Mouse (Mus musculus) lung, postnatal 10 days (tissue): ENCODE results near the gene Mavs.
"Not testable (repeated sequence)": the region's sequence is repeated elsewhere in the genome, so short reads cannot be mapped to it uniquely, and the experiment has no call there.

Experiments used
- DNase-seq: peaks from one replicate; pipeline ENCODE4 v3.0.0; 2021

The Mavs gene

DNA sequence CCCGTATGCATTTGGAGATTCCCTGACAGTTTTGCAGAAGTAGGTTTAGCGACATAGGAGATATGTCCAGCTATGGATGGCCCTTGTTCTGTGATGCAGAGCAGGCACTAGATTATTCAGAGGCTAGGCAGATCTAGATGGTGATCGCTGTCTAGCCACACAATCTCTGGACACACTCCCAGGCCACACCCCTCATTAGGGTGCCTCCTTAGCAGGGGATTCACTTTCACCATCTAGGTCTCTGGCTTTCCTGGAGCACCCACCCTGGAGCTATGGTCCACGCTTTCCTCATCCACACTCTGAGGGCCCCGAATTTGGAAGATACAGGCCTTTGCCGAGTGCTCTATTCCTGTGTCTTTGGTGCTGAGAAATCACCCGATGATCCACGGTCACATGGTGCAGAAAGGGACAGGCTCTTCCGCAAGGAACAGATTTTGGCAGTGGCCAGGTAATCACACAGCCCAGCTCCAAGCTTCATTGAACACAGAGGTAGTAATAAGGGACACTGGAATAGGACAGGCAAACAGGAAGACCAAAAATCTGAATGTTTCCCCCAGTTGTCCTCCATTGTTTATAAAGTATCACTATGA, 22.7 kb upstream of the Mavs start:
- DNase-seq = peak; percentile 53

DNA sequence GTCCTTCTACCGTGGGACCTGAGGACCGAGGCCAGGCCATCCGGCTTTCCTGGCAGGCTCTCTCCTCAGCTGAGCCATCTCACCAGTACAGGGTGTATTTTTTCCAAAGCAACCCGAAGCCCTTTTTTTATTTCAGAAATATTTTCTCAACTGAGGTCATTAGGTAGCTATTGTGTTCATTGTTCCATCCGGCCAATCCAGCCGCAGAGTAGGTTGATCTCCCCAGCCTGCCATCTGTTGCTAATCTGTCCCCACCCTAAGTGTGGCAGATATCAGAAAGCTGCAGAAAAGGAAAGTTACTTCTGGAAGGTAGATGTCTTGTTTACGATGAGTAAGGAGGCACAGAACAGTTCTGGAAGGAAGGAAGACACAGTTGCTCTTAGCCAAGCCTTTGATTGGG, 20.1 kb upstream of the Mavs start:
- no peak for DNase-seq

DNA sequence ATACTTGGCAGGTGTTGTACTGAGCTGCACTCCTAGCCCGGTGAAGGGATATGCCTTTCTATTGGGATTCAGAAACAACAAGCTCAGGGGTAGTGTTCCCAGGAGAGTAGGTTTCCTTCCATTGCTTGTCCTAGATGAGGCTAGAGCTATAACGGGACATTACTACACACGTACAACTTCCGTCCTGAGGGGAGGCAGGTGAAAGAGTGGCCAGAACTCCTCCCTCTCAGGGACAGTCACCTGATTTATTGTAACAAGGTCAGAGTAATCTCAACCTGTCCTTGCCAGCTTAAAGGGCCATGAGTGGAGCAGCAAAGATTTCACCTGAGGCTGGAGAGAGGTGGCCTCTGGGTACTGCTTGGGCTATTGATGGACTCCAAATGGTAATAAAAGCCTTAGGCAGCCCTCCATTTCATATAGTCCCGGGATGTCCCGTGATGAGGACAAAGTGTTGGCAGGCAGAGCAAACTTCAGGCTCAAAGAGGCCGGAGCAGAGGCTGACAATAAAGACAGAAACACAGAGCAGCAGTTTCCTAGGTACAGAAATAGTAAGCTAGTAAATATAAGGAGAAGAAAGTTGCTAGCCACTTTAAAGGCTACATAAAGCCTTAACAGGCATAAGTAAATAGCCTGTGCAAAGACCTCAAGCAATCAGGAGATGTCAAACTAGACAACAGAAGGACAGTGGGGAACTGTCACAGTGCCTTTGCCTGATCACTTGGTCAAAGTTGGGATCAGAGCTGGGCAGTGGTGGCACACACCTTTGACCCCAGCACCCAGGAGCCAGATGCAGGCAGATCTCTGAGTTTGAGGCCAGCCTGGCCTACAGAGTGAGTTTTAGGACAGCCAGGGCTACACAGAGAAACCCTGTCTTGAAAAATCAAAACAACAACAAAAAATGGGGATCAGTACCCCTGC, 17.7 kb upstream of the Mavs start:
- no peak for DNase-seq

DNA sequence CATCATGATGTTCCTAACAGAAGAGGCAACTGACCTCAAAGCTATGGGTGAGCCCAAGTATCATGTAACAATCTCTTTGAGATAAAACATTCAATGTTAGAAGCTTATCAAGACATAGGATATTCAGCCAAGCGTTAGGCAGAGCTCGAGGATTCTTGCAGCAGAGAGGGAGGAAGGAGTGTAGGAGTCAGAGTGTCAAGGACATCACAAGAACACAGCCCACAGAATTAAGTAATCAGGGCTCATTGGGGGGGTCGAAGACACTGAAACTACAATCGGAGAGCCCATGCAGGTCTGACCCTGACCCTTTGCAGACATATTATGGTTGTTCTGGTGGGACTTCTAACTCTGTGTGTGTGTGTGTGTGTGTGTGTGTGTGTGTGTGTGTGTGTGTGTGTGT, 13.8 kb upstream of the Mavs start:
- DNase-seq = no peak

DNA sequence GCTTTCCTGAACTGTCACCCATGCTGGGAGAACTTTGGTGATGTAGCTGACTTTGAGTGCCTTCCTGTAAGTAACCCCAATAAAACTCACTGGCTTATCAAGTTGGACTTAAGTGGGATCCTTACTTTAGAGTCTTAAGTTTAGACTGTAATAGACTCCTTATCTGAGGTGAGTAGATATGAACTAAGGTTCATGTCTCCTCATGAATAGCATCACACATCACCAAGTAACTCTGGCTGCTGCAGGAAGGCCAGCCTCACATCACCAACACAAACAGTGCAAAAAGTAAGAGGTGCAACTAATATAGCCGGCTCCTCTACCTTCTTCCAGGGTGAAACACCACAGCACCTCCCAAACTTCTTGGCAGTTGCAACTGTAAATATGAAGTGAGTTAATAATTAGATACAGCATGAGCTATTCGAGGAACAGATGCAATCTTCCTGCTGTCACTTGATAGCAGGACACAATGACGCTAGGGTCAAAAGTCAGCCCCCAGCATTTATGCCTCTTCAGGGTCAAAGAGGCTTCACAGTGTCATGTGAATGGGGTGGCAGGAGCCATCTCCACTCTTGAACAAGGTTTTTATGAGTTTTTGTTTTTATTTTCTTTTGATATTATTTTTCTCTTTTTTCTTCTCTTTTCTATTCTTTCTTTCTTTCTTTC, 11.9 kb upstream of the Mavs start:
- DNase-seq = no peak

DNA sequence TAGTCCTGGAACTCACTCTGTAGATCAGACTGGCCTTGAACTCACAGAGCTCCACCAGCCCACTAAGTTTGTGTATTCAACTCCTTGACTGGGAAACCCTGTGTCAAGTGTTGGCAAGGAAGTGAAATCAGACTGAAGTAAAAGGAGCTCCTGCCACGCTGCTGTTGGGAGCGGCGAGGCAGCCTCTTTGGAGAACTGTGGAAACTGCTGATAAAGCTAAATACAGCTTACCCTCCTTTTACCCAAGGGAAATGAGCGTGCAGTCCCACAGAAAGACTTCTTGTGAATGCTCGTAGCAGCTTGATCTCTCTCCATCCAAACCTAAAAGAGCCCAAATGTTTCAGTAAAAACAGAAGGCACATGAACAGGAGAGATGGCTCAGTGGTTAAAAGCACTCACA, 11.3 kb upstream of the Mavs start:
- DNase-seq = no peak

DNA sequence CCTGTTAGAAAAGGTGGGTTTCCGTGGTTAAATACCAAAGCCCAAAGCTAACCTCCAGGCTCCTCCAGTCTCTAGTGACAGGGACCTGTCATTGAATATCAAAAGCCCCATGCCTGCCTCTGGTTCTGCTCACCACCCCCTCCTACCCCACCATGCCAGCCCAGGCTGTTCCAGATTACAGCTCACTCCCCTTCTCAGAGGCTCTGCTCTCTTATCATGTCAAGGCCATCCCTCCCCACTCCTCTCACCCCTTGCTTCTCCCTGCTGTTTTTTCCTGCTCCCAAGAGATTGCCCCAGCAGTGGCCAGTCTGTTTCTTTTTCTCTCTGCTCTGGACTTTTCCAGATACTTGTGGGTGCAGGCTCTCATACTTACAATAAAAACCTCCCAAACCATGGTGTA, 10.3 kb upstream of the Mavs start:
- DNase-seq = no peak

DNA sequence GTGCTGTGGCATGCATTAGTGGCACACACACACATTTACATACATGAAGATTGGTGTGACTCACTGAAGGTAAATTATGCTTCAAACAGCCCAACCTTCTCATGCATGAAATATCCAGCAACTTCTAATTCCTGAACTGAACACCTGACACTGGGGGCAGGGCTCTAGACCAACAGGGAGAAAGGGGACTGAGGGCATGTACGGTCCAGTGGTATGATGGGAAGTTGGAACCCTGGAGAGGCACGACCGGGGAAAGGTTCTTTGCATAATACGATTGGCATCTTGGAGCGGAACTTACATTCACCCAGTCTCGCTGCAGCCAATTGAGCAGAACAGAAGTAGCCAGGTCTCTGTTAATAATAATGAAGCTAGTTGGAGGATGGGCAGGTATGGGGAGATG, 8.7 kb upstream of the Mavs start:
- DNase-seq = no peak

DNA sequence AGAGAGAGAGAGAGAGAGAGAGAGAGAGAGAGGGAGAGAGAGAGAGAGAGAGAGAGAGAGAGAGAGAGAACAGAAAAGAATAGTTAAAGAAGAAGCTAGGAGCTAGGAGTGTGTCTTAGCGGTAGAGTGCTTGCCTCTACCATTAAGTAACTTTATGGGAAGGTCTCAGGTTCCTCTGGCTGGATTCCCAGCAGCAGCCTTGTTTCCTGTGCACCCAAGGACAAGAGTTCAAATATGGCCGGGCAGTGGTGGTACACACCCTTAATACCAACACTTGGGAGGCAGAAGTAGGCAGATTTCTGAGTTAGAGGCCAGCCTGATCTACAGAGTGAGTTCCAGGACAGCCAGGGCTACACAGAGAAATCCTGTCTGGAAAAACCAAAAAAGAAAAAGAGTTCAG, 7.2 kb upstream of the Mavs start:
- DNase-seq = not testable (repeated sequence)

DNA sequence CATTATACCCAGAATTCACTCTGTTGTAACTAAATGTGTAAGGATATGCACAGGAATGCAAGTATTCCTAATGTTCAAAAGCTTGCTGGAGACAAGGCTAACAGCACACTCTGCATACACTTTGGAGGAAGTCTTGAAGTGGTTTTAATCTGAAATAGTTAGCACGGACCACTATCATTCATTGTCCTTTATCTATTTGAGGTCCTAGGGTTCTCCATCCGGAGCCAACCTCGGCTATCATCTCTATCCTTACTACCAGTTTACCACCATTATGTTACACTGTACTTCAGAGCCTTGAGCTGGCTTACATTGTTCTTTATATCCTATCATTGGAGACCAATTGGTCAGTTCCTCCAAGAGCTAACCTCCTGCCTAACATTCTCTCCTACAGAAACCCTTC, 6.6 kb upstream of the Mavs start:
- DNase-seq = no peak

DNA sequence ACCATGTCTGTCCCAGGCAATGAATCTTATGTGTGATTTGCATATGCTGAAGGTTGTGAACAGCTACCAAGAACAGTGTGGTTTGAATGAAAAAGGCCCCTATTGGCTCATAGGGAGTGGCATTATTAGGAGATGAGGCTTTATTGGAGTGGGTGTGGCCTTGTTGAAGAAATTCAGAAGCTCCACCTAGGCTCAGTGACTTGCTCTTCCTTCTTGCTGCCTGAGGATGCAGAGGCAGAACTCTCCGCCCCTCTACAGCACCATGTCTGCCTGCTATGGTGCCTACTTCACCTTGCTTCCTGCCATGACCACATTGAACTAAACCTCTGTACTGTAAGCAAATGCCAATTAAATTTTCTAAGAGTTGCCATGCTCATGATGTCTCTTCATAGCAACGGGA, 1.3 kb upstream of the Mavs start:
- no peak for DNase-seq

DNA sequence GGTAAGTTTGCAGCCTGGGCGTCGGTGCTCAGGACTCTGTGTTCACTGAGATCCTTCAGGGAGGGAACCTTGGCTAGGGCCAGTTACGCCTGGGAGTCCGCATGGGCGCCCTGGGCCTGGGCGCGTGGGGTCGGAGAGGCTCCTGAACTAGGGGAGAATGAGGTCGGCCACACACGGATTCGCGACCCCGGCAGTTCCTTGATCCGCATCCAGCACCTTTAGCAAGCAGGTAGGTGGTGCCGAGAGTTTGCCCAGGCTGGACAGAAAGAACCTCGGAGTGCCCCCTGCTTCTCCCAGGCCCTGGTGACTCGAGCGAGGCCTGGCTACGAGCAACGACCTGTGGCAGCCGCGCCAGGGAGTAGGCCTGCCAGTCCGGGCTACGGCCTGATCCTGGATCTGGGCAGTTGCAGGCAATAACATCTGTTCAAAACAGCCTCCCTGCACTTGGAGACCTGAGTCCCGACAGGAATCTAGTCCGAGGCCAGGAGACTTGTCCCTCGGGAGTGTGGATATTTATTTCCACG, 326 bp downstream of the Mavs start:
- no peak for DNase-seq

DNA sequence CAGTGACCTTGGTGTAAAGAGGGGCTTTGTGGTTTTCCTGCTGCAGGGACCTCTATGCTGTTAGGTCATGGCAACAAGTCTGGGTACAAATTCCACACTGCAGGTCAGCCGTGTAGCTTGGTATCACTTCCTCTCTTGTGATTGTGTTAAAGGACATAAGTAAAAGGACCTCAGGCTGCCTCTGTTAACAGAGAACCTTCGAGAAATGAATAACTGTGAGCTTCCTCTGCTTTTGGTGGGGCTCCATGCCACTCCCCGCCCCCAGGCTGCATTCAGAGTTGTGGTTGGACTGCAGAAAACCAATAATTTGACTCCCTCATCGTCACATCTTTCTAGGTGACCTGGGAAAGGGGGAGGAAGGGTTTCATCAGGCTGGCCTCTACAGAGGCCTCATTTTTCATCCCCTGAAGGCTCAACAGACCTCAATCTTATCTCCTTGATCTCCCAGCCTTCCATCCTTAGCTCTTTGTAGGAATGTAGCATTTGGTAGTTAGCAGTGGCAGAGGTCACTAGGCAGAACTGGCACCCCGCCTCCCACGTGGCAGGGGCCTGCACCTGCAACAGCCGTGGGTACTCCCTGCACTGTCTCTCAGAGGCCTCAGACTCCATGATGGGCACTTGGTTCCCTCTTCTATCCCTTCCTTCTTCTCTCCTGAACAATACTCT, 1.2 kb downstream of the Mavs start:
- DNase-seq = peak; percentile 18

DNA sequence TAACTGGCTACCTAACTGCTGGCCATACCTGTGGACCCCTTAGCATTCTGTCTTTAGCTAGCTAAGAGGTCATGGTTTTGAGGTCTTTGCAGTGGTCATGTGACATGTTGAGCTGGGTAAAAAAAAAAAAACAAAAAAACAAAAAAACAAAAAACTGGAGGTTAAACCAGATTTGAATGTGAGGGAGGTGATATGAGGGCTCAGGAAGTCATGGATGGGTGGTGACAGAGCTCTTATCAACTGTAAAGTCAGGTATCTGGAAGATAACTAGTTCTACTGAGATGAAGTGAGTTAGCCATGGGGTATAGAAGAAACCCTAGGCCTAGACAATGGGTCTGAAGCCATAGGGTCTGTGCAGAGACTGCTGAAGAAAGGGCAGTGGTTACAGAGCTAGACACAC, 8.3 kb downstream of the Mavs start:
- no peak for DNase-seq

DNA sequence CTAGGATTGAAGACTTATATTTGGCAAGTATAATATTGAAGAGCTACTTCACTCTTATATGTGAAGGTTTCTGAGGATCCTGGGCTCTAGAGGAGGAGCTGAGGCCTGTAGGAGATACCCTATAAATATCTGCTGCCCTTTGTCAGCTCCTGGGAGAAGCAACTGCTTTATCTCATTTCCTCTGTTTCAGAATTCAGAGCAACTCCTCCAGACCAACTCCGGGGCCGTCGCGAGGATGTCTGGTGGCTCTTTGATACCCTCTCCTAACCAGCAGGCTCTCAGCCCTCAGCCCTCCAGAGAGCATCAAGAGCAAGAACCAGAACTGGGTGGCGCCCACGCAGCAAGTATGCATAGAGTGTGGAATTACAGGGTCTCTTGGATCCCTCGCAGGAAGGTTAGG, 9.1 kb downstream of the Mavs start:
- no peak for DNase-seq

DNA sequence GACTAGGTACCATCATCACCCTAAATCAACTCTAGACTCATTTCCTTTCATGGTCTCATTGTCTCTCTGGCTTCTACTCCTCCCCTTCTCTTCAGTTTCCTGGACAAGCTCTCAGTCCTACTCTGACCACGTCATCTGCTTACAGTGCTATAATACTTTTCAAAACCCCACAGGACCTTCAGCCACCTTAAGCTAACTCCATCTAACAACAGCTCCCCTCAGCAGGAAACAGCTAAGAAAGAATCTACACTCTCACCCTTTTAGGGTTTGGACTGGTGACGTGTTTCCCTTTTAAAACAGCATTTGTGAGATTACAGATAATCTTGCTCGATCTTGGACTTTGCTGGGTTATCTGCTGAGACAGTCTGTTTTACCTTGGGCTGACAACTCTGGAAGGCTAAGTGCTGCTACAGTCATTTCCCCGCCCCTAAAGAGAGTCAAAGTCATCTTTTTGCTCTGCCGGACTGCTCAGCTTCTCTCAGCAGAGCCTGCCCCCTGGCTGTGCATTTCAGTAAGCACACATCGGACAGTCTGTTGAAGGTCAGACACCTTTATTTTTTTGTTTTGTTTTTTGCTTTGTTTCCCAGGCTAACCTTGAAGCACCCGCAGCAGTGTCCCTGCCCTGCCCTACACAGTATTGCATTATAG, 19.9 kb downstream of the Mavs start:
- peak; percentile 88 for DNase-seq

DNA sequence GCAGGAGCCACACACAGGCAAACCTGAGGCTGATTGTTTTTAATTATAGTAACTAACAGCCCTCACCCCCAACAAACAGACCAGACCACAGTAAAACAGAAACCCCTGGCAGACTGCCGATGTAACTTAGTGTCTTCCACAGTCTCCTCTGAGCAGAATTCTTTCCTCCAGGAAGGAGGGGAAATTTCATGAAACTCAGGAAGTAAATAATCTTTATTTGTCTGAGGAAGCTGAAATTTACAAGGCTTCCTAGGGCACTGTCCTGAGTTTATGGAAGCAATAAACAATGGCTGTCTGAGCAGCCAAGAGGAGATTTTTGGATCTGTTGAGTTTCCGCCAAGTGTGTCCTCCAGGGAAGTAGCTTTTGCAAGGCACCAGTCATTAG, 20.5 kb downstream of the Mavs start:
- DNase-seq = peak; percentile 79

DNA sequence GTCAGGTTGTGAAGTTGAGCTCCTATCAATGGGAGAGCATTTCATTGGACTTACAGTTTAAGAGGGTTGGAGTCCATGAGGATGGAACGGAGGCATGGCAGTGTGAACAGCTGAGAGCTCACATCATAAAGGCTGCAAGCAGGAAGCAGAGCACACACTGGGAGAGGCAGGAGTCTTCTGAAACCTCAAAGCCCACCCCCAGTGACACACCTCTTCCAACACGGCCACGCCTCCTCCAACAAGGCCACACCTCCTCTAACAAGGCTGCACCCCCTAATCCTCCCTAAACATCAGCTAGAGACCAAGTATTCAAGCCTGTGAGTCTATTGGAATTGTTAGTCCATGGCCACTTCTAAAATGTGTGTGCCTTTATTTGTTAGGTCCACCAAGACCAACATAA, 21.9 kb downstream of the Mavs start:
- peak; percentile 27 for DNase-seq

DNA sequence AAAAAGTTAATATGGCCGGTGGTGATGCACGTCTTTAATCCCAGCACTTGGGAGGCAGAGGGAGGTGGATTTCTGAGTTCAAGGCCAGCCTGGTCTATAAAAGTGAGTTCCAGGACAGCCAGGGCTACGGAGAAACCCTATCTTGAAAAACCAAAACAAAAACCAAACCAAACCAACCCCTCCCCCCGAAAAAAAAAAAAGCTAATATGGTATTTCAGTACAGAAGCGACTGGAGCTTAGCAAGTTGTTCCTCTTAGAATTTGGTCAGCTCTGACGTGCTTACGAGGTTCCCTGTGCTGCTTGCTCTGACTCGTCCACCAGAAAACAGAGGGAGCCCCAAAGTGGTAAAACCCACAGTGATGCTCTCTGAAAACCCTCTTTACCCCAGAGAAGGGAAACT, 24.8 kb downstream of the Mavs start:
- DNase-seq = no peak

DNA sequence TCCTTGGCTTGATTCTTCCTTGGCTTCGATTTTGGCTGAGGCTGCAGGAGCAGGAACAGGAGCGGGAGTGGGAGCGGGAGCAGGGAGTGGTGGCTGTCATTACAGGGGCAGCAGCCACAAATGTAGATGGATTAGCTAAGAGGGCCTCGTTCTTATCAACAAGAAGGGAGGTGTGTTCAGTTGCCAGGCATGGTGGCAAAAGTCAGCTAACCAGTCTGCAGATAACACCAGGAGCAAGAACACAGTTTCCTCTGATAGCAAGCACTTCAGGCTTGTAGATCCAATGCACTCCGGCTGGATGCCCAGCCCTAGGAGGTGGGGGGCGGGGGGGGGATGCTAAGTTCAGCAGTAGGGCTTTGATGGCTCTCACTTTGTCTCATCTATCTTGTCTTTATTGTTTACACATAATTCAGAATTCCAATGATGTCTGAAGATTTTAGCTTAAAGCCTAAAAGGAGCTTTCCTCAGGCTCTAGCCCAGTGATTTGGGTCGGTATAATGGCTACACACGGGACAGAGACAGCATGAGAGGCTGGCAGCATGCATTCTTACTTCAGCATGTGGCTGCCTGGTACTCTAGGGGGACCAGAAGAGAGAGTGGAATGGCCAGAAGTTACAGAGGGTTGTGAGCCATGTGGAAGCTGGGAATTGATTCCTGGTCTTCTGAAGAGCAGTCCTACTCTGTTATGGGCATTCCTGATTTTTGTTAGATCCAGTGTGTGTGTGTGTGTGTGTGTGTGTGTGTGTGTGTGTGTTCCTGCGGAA, 26.9 kb downstream of the Mavs start:
- no peak for DNase-seq

DNA sequence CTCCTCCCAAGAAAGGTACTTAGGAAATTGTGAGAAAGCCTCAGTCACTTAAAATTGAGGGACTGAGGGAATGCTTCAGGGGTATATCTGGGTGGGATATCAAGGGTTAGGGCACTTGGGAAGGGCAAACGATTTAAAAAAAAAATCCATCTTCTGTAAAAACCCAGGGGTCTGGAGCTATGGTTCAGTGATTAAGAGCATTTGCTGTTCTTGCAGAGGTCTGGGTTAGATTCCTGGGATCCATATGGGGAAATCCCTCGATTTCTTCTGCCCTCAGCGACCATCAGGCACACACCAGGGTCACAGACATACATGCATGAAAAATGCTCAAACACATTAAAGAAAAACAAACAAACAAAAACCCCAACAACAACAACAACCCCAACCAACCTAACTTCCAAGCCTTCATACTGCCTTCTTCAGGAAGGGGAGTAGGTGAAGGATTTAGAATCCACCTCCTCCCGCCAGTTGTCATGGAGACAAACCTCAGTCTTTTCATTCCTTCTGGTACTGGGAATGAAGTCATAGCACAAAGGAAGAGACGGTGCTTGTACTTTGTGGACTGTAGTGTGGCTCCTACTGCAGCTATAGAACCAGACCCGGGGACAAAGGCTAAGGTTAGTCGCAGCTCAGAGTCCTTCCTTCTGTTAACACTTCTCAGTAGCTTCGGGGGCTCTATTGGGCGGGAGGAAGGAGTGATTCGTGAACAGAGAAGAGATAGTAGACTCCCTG, 27.8 kb downstream of the Mavs start:
- no peak for DNase-seq
